Mouse (Mus musculus): ENCODE results near the gene Serbp1. TPM values are rescaled to one million over a fixed set of nuclear protein-coding genes. Genes with fewer than 3 reads are reported as not detected.

Gene Serbp1
- polyA plus RNA-seq, 1 experiment from 2014 or later: 374 TPM

DNA sequence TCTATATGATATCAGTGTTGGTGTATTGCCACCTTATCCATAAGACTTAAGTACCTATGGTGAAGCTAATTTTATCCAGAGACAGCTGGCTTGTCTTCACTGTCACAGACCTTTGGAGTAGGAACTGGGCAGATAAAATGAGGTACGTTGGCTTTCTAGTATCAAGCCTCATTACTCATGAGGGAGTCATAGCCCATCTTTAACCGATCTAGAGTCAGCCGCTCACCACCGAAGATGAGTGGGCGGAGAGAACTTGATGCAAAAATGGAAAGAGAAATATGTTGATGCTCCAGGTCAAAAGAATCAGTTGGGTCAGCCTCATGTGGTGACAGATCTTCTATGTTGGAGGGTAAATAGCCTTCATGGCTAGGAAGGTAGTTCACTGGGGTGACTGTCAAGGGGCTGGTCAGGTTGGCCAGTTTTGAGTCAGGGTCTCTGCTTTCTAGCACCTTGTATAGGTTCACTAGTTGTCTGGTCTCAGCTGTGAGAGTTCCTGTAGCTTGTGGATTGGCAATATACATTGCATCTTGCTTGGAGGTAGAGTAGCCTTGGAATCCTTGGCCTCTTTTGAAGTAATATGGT, 54.2 kb downstream of the Serbp1 start:
- no peak for ATAC-seq (ENCODE audit: low FRiP score, low TSS enrichment)
- Histone ChIP-seq H3K27ac (ENCODE audit: low read length) (no peak overlapping the region), H3K4me2 (replicated peaks; ENCODE audit: low read depth, low read length) (no peak overlapping the region), H3K9ac (replicated peaks; ENCODE audit: low read length) (no peak overlapping the region), H3K9me3 (ENCODE audit: low read length) (no peaks in the 10 kb centered on the region), H3K4me3 (ENCODE audit: low read length) (no peak overlapping the region), H3K36me3 (ENCODE audit: insufficient read depth, low read length) (0 out of 2 replicates have a peak, but pooled peaks cover 7% of the 10 kb centered on the region), H3K4me1 (ENCODE audit: insufficient read depth, low read length) (no peaks in the 10 kb centered on the region), H3K27me3 (ENCODE audit: insufficient read depth, low read length) (no peaks in the 10 kb centered on the region)
- 82% methylated on average over 5 of the region's 5 CpGs for WGBS

DNA sequence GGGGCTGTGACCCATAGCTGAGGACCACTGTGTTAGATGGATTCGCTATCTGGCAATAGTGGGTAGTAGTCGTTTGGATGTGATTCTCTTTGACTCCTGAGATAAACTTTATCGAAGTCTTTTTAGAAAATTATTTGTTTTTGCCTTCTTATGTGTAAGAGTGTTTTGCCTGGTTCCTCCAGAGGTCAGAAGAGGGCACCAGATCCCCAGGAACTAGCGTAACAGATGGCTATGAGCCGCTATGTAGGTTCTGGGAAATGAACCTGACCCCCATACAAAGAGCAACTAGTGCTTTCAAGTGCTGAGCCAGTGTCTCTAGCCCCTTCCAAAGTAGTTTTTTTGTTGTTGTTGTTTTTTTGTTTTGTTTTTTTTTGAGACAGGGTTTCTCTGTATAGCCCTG, 58.1 kb downstream of the Serbp1 start:
- no peak for ATAC-seq (ENCODE audit: low FRiP score, low TSS enrichment)
- Histone ChIP-seq H3K9me3 (ENCODE audit: low read length) (no peaks in the 10 kb centered on the region), H3K27me3 (ENCODE audit: insufficient read depth, low read length) (no peaks in the 10 kb centered on the region), H3K36me3 (ENCODE audit: insufficient read depth, low read length) (no peaks in the 10 kb centered on the region), H3K4me2 (replicated peaks; ENCODE audit: low read depth, low read length) (no peak overlapping the region), H3K4me1 (ENCODE audit: insufficient read depth, low read length) (peaks cover 16% of the 10 kb centered on the region), H3K9ac (replicated peaks; ENCODE audit: low read length) (no peak overlapping the region), H3K4me3 (ENCODE audit: low read length) (no peak overlapping the region), H3K27ac (ENCODE audit: low read length) (no peak overlapping the region)
- WGBS: 54% methylated on average over 5 of the region's 5 CpGs

DNA sequence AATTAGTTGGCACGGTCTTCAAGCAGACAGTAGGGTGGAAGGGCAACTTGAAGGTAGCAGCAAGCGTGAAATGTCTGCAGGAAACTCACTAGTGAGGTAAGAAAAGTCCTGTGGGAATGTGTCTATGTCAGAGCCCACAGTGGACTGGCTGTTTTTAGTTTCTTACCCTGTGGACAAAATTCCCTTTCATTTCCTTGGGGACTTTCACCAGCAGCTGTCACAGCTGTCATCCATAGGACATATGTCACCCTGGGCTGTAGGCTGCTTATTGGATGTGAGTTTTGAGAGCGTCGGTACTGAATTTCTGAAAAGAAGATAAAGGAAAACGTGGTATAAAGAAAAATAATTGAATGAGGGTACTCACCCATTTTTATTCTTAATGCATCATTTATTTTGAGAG, 60.8 kb downstream of the Serbp1 start:
- Histone ChIP-seq H3K9me3 (ENCODE audit: low read length) (no peaks in the 10 kb centered on the region), H3K4me2 (replicated peaks; ENCODE audit: low read depth, low read length) (no peak overlapping the region), H3K27ac (ENCODE audit: low read length) (no peak overlapping the region), H3K36me3 (ENCODE audit: insufficient read depth, low read length) (no peaks in the 10 kb centered on the region), H3K4me3 (ENCODE audit: low read length) (no peak overlapping the region), H3K9ac (replicated peaks; ENCODE audit: low read length) (no peak overlapping the region), H3K27me3 (ENCODE audit: insufficient read depth, low read length) (no peaks in the 10 kb centered on the region), H3K4me1 (ENCODE audit: insufficient read depth, low read length) (peaks cover 19% of the 10 kb centered on the region)
- no peak for ATAC-seq (ENCODE audit: low FRiP score, low TSS enrichment)
- WGBS: 79% methylated on average over 5 of the region's 5 CpGs

DNA sequence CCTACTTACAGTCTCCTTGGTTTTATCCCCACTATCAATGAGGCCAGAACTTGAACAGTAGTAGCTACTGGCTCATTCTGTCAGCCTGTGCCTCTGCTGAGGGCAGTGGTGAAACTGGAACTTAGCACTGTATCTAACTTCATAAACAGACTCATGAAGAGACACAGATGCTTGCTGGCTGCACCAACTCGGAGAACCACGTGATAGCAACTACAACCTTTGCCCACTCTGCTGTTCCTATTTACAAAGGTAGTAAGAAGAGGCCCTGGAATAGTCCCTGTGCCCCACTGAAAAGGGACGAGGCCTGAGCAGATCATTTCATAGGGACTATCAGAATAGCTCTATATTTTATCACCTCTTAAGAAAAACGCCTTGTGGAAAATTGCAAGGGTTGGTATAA, 62.3 kb downstream of the Serbp1 start:
- no peaks in the 10 kb centered on the region for H3K9me3 ChIP-seq (ENCODE audit: low read length)
- no peaks in the 10 kb centered on the region for H3K36me3 ChIP-seq (ENCODE audit: insufficient read depth, low read length)
- H3K4me1 ChIP-seq (ENCODE audit: insufficient read depth, low read length): peaks cover 19% of the 10 kb centered on the region
- WGBS: 40% methylated on average over 4 of the region's 4 CpGs
- H3K27ac ChIP-seq (ENCODE audit: low read length): peak overlapping the region; percentile 12; the same call in 1 of the 2 replicates
- H3K9ac ChIP-seq (replicated peaks; ENCODE audit: low read length): no peak overlapping the region
- no peak overlapping the region for H3K4me3 ChIP-seq (ENCODE audit: low read length)
- no peaks in the 10 kb centered on the region for H3K27me3 ChIP-seq (ENCODE audit: insufficient read depth, low read length)
- no peak overlapping the region for H3K4me2 ChIP-seq (replicated peaks; ENCODE audit: low read depth, low read length)
- ATAC-seq (ENCODE audit: low FRiP score, low TSS enrichment): peak; percentile 55

DNA sequence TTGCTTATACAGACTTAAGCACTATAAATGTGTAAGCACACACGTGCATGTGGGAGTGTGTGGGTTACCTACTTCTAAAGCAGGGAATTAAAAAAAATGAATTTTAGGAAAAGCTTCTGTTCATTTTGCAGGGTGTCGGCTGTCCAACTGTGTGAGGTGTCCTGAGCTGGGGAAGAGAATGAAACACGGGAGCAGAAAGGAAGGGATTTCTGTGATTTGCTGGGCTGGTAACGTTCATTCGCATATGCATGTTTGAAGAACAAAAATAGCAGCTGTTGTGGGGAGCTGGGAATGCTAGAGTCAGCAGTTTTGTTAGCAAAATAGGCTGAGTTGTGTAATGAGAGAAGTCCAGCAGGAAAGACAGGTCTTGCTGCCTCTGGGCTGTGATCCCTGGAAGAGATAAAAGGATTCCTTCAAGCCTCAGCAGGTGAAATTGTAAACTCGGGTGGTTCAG, 62.8 kb downstream of the Serbp1 start:
- Histone ChIP-seq H3K9ac (replicated peaks; ENCODE audit: low read length) (no peak overlapping the region), H3K4me2 (replicated peaks; ENCODE audit: low read depth, low read length) (no peak overlapping the region), H3K36me3 (ENCODE audit: insufficient read depth, low read length) (no peaks in the 10 kb centered on the region), H3K27ac (ENCODE audit: low read length) (peak overlapping the region; percentile 12; the same call in 1 of the 2 replicates), H3K4me1 (ENCODE audit: insufficient read depth, low read length) (peaks cover 19% of the 10 kb centered on the region), H3K27me3 (ENCODE audit: insufficient read depth, low read length) (no peaks in the 10 kb centered on the region), H3K4me3 (ENCODE audit: low read length) (no peak overlapping the region), H3K9me3 (ENCODE audit: low read length) (no peaks in the 10 kb centered on the region)
- peak; percentile 65; the same call in 1 of the 2 replicates for ATAC-seq (ENCODE audit: low FRiP score, low TSS enrichment)
- 24% methylated on average over 6 of the region's 6 CpGs for WGBS

DNA sequence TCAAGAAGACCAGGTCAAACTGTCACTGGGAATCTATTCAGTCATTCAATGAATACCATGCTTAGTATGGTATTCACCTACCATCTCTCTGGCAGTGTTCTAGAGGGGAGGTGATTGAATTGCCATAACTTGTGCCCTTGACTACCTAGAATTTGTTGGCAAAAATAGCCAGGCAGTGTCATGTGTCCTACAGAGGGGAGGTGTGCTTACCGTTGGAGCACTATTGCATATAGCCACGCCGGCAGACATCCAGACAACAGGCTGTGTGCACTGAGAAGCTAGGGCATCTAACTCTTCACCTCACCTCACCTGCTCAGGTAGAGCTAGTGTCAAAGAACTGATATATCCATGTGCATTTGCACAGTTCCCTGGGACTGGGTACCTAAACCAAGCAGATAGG, 63.3 kb downstream of the Serbp1 start:
- no peak overlapping the region for H3K4me2 ChIP-seq (replicated peaks; ENCODE audit: low read depth, low read length)
- no peak overlapping the region for H3K9ac ChIP-seq (replicated peaks; ENCODE audit: low read length)
- H3K27ac ChIP-seq (ENCODE audit: low read length): no peak overlapping the region
- H3K36me3 ChIP-seq (ENCODE audit: insufficient read depth, low read length): no peaks in the 10 kb centered on the region
- ATAC-seq (ENCODE audit: low FRiP score, low TSS enrichment): 0 out of 2 replicates have a peak, but pooled peaks have one; percentile 21
- peaks cover 19% of the 10 kb centered on the region for H3K4me1 ChIP-seq (ENCODE audit: insufficient read depth, low read length)
- no peaks in the 10 kb centered on the region for H3K27me3 ChIP-seq (ENCODE audit: insufficient read depth, low read length)
- H3K9me3 ChIP-seq (ENCODE audit: low read length): no peaks in the 10 kb centered on the region
- 88% methylated on average over 3 of the region's 3 CpGs for WGBS
- no peak overlapping the region for H3K4me3 ChIP-seq (ENCODE audit: low read length)

DNA sequence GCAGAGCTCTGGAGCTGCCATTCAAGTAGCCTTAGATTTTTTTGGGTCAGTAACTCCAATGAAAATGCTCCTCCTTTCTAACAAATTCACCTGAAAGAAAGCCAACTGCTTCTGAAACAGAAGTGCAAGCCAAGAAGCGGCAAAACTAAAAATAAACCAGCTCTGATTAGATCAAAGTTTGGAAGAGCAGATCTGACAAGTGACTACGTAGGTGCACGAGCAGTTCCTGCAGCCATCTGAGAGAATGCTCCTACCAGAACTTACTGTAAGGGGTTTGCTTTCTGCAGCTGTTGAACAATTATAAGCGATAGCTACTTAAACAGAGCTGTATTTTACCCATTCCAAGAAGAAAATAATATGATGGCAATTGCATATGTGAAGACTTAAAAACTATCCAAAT, 64.5 kb downstream of the Serbp1 start:
- H3K9me3 ChIP-seq (ENCODE audit: low read length): no peaks in the 10 kb centered on the region
- H3K4me2 ChIP-seq (replicated peaks; ENCODE audit: low read depth, low read length): no peak overlapping the region
- 74% methylated on average over 4 of the region's 4 CpGs for WGBS
- H3K4me1 ChIP-seq (ENCODE audit: insufficient read depth, low read length): peaks cover 19% of the 10 kb centered on the region
- no peaks in the 10 kb centered on the region for H3K36me3 ChIP-seq (ENCODE audit: insufficient read depth, low read length)
- no peak overlapping the region for H3K4me3 ChIP-seq (ENCODE audit: low read length)
- H3K27me3 ChIP-seq (ENCODE audit: insufficient read depth, low read length): no peaks in the 10 kb centered on the region
- no peak overlapping the region for H3K27ac ChIP-seq (ENCODE audit: low read length)
- H3K9ac ChIP-seq (replicated peaks; ENCODE audit: low read length): no peak overlapping the region
- ATAC-seq (ENCODE audit: low FRiP score, low TSS enrichment): no peak

DNA sequence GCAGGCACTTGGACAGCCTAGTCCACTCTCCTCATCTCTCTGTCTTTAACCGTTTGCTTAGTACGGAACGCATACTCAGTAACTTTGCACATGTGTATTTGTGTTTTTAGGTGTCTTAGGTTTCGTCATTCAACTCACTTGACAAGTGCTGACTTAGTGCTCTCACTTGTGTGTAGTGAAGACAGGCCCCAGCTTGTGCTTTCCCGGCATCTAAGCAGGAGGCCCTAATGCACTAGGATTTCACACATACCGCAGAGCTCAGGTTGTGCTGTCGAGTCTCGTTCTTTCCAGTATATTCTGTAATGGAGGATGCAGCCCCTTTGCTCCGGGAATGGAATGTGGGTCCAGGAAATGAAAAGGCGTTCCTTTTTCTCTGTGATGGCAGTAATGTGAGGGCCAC, 65.2 kb downstream of the Serbp1 start:
- WGBS: 76% methylated on average over 10 of the region's 10 CpGs
- Histone ChIP-seq H3K27me3 (ENCODE audit: insufficient read depth, low read length) (no peaks in the 10 kb centered on the region), H3K27ac (ENCODE audit: low read length) (no peak overlapping the region), H3K9me3 (ENCODE audit: low read length) (no peaks in the 10 kb centered on the region), H3K9ac (replicated peaks; ENCODE audit: low read length) (no peak overlapping the region), H3K4me3 (ENCODE audit: low read length) (no peak overlapping the region), H3K4me2 (replicated peaks; ENCODE audit: low read depth, low read length) (no peak overlapping the region), H3K36me3 (ENCODE audit: insufficient read depth, low read length) (no peaks in the 10 kb centered on the region), H3K4me1 (ENCODE audit: insufficient read depth, low read length) (peaks cover 19% of the 10 kb centered on the region)
- ATAC-seq (ENCODE audit: low FRiP score, low TSS enrichment): no peak

DNA sequence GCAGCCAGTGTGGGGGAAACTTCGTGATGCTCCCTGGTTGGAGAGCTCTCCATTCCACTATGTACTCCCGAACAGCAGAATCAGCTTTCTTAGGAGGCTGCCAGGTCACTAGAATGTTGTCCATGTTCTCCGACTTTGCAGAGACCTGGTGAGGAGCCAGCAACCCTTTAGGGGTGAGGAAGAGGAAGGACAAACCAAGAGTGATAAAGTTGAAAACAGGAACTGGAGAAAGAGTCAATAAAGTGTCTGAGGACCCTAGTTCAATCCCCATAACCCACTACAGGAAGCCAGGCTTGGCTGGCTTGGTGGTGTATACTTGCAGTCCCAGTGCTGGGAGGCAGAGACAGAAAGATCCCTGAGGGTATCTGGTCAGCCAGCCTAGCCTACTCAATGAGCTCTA, 71.0 kb downstream of the Serbp1 start:
- no peaks in the 10 kb centered on the region for H3K9me3 ChIP-seq (ENCODE audit: low read length)
- 78% methylated on average over 3 of the region's 3 CpGs for WGBS
- no peaks in the 10 kb centered on the region for H3K4me1 ChIP-seq (ENCODE audit: insufficient read depth, low read length)
- H3K4me2 ChIP-seq (replicated peaks; ENCODE audit: low read depth, low read length): no peak overlapping the region
- no peaks in the 10 kb centered on the region for H3K36me3 ChIP-seq (ENCODE audit: insufficient read depth, low read length)
- H3K9ac ChIP-seq (replicated peaks; ENCODE audit: low read length): no peak overlapping the region
- no peak for ATAC-seq (ENCODE audit: low FRiP score, low TSS enrichment)
- no peaks in the 10 kb centered on the region for H3K27me3 ChIP-seq (ENCODE audit: insufficient read depth, low read length)
- H3K4me3 ChIP-seq (ENCODE audit: low read length): no peak overlapping the region
- no peak overlapping the region for H3K27ac ChIP-seq (ENCODE audit: low read length)

DNA sequence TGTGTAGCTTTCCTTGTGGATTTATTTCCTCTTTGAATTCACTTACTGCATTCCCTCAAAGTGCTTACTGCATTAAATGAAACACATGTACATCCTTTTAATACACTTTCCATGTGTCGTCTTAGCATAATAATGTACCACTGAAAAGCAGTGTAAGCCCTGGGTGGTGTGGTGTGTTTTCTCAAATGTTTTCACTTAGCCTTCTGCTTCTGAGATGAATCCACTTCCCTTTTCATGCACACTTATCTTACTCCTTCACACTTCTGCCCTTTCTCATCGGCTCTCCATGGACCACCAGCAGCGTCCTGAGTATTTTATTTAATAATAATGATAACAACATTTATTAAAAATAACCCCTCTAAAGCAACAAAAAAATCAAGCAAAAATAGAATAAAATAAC, 71.8 kb downstream of the Serbp1 start:
- no peaks in the 10 kb centered on the region for H3K4me1 ChIP-seq (ENCODE audit: insufficient read depth, low read length)
- H3K27me3 ChIP-seq (ENCODE audit: insufficient read depth, low read length): no peaks in the 10 kb centered on the region
- H3K27ac ChIP-seq (ENCODE audit: low read length): no peak overlapping the region
- ATAC-seq (ENCODE audit: low FRiP score, low TSS enrichment): no peak
- no peak overlapping the region for H3K4me3 ChIP-seq (ENCODE audit: low read length)
- H3K9ac ChIP-seq (replicated peaks; ENCODE audit: low read length): no peak overlapping the region
- H3K36me3 ChIP-seq (ENCODE audit: insufficient read depth, low read length): no peaks in the 10 kb centered on the region
- no peak overlapping the region for H3K4me2 ChIP-seq (replicated peaks; ENCODE audit: low read depth, low read length)
- 85% methylated on average over 3 of the region's 3 CpGs for WGBS
- H3K9me3 ChIP-seq (ENCODE audit: low read length): no peaks in the 10 kb centered on the region
